Mouse (Mus musculus) c-Kit-positive CD71-negative TER-119-negative erythroid progenitor cells, embryonic 14.5 days (primary cell): ENCODE results near the gene Ubox5.
"Not testable (repeated sequence)": the region's sequence is repeated elsewhere in the genome, so short reads cannot be mapped to it uniquely, and the experiment has no call there.

Experiments
- DNase-seq: peaks from one replicate; pipeline ENCODE4 v3.0.0-alpha.2; 2013; ENCODE audit warnings: low read depth

Gene Ubox5

DNA sequence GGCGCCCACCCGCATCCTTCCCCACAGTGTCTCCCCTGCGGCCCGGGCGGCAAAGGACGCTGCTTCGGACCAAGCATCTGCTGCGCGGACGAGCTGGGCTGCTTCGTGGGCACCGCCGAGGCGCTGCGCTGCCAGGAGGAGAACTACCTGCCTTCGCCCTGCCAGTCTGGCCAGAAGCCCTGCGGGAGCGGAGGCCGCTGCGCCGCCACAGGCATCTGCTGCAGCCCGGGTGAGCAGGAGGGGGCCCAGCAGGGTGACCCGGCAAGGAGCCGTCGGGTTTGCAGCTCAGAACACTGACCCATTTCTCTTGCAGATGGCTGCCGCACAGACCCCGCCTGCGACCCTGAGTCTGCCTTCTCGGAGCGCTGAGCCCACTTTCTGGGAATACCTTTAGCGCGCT lies 53.3 kb downstream of the Ubox5 start:
- not testable (repeated sequence) for DNase-seq

DNA sequence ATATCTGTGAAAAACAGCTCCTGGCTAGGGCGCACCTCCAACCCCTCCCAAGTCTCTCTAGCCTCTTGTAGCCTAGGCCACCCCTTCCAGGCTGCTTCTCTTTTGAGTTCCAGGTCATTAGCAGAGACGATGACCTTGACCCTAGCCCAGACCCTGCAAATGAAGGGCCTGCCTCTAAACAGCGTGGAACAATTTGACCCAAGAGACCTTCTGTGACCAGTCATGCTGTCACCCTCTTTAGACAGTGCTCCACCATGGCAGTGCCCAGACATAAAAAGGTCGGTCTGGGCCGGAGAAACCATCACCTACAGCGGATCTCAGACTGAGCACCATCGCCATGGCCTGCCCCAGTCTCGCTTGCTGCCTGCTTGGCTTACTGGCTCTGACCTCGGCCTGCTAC lies 54.0 kb downstream of the Ubox5 start, which contains the start of gene Oxt:
Gene Oxt, plus strand, starts transcription at position 301 of the 400 bp plus-strand sequence.
- DNase-seq: no peak

DNA sequence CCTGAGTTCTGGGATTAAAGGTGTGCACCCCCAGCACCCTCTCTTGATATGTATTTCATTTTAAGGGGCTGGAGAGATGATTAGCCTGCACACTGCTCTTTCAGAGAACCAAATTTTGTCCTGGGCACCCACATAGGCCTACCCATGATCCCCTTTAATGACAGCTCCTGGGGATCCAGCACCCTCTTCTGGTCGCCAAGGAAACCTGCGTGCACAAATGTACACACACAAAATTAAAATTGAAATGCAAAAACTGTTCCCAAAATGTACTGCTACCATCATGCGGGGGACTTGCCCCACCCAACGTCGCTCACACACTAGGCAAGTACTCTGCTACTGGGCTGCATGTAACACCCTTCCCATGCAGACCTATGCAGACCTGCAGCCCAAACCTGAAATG lies 54.9 kb downstream of the Ubox5 start:
- DNase-seq: no peak

DNA sequence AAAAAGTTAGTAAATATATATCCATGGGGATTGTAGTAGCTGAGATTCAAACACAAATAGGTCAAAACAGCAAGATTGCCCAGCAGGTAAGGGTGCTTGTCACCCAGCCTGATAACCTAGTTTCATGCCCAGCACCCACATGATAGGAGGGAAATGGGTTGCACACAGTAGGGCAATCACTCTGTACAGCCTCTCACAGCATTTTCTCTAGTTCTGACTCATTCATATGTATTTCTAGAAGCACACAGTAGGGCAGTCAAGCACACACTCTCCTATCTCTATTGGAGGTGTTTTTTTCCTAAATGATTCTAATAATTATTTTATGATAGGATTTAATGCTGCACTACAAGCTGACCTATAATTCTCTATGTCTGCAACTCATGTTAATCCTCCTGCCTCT lies 59.9 kb downstream of the Ubox5 start:
- DNase-seq: no peak

DNA sequence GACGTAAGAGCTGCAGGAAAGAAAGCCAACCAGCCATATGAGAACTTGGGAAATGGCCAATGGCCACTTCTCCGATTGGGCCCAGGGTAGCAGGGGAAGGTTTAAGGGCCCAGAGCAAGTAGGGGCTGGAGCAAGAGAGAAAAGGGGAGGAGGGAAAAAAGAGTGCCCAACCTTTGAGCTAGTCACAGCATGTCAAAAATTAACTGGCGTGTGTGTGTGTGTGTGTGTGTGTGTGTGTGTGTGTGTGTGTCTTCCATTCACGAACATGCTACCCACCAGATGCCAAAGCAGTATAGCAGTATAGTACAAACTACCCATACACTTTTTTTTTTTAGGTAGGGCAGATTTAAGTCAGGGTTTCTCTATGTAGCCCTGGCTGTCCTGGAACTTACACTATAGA lies 60.9 kb downstream of the Ubox5 start:
- no peak for DNase-seq

- DNase-seq: no peak
Observed at GRCm38 (mm10) chr2:130564983-130565382, 64.9 kb downstream of the Ubox5 start.

DNA sequence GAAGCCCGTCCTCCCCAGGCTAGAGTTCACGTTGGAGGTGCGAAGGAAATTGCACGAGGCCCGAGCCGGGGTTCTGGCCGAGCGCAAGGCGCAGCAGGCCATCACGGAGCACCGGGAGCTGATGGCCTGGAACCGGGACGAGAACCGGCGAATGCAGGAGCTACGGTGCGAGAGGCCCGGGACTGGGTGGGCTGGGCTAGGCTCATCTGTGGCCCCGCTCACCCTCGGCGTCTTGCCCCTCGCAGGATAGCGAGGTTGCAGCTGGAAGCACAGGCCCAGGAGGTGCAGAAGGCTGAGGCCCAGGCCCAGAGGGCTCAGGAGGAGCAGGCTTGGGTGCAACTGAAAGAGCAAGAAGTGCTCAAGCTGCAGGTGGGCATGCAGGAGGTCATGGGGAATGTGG lies 65.8 kb downstream of the Ubox5 start:
- no peak for DNase-seq

DNA sequence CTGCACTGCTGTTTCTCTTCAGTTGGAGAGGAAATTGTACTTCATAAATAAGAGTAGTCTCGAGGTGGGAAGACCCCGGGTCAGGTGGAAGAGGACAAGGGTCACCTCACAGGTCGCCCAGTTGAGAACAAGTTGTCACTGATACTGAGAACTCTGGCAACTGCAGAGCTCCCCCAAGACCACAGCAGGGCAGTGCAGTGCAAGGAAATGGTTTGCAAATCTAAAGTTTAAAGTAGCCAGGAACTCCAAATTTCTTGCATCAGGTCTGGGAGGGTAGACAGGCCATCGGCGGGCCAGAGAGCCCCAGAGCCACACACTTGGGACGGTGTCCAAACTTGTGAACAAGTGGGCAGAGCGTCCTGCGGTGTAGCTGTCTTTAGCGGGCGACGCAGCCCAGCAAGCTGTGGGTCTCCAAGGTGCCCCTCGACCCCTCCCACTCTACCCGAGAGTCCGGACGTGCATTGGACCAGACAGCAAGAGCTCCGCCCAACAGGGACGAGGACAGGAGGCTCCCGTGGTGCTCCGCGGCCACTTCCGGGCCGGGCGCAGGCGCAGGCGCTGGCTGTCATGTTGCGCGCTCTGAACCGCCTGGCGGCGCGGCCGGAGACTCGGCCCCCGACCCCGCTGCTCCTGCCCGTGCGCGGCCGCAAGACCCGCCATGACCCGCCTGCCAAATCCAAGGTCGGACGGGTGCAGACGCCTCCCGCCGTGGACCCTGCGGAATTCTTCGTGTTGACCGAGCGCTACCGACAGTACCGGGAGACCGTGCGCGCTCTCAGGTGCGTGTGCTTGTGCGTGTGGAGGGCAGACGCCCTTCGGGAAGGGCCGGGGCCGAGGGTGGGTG lies 66.4 kb downstream of the Ubox5 start, which contains the start of gene Mrps26:
Gene Mrps26, plus strand, starts transcription at position 531 of the 844 bp plus-strand sequence.
- peak; percentile 88 for DNase-seq

- no peak for DNase-seq
Observed at GRCm38 (mm10) chr2:130558015-130558414, 71.8 kb downstream of the Ubox5 start.

GRCm38 (mm10) chr2:130557462-130557861 lies 72.4 kb downstream of the Ubox5 start:
- DNase-seq: no peak

DNA sequence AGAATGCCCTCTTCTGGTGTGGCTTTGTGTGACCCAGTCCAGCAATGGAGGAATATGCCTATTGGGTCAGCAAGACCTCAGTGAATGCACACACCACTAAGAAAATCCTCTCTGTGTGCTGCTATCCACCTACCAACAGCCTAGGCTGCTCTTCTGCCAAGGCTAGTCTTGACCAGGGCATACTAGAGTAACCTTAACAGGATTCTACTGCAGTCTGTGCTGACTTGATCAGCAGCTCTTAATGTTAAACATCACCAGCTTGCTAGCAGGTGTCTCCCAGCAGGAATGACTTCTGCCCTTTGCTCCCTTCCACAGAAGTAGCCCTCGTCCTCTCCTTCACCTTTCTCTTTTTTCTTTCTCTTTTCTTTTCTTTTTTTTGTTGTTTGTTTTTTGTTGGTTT lies 73.5 kb downstream of the Ubox5 start:
- no peak for DNase-seq

- no peak for DNase-seq
Observed at GRCm38 (mm10) chr2:130554841-130555240, 75.0 kb downstream of the Ubox5 start.

DNA sequence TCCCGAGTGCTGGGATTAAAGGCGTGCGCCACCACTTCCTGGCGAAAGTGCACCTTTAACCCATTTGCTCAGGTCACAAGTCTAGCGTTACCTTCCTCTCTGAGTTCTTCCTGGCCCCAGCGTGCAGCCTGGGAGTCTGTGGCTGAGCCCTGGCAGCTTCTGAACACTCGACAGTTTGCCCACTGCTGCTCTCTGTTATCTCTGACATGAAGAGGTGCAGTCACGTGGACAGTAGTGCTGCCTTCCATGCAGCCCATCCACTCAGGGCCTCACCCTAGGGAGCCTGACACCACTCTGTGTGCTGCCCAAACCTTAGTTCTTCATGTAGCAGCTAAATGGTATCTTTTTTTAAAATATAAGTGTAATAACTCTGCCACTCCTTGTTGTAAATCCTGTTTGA lies 82.9 kb downstream of the Ubox5 start:
- no peak for DNase-seq

DNA sequence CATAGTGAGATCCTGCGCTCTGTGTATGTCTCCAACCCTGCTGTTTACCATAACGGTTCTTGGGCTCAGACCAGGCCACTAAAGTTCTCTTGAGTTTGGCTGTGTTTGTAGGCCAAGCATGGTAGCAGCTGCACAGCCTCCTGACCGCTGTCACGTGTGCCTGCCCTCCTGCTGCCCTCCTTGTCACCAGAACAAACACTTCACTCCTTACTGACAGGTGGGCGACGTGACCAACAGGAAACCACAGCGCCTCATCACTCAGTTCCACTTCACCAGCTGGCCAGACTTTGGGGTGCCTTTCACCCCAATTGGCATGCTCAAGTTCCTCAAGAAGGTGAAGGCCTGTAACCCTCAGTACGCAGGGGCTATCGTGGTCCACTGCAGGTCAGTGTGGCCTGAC lies 89.6 kb downstream of the Ubox5 start:
- DNase-seq: no peak
